Mouse (Mus musculus) G1E (cell line): Measurements from ENCODE around the gene Nop58.

ENCODE experiments used
- CTCF ChIP-seq: IDR thresholded peaks from 2 replicates; pipeline ENCODE4 v1.5.1; 2012; ENCODE audit warnings: low read depth, low read length, inconsistent platforms, mixed read lengths
- GATA1 ChIP-seq: IDR thresholded peaks from 2 replicates; pipeline ENCODE4 v1.6.1; 2012; ENCODE audit warnings: borderline replicate concordance, low read length, inconsistent platforms, mixed read lengths
- GATA2 ChIP-seq: IDR thresholded peaks from 2 replicates; pipeline ENCODE4 v1.6.1; 2012; ENCODE audit warnings: low read depth, low read length, inconsistent platforms, borderline replicate concordance
- POLR2AphosphoS5 ChIP-seq: IDR thresholded peaks from 2 replicates; pipeline ENCODE4 v1.6.1; 2012; ENCODE audit warnings: low read depth, low read length, inconsistent platforms; ENCODE audit not compliant: insufficient replicate concordance

GRCm38 (mm10) chr1:59651201-59651819 lies 33.5 kb upstream of the Nop58 start:
- no peak for TF ChIP-seq CTCF
- no peak for TF ChIP-seq GATA2
- TF ChIP-seq GATA1, result no peak
- no peak for TF ChIP-seq POLR2AphosphoS5
